Mouse (Mus musculus): ENCODE results near the gene Gbe1.
A peak's percentile ranks its signal among the peaks of the same experiment; 100 is the strongest.

Gene Gbe1

DNA sequence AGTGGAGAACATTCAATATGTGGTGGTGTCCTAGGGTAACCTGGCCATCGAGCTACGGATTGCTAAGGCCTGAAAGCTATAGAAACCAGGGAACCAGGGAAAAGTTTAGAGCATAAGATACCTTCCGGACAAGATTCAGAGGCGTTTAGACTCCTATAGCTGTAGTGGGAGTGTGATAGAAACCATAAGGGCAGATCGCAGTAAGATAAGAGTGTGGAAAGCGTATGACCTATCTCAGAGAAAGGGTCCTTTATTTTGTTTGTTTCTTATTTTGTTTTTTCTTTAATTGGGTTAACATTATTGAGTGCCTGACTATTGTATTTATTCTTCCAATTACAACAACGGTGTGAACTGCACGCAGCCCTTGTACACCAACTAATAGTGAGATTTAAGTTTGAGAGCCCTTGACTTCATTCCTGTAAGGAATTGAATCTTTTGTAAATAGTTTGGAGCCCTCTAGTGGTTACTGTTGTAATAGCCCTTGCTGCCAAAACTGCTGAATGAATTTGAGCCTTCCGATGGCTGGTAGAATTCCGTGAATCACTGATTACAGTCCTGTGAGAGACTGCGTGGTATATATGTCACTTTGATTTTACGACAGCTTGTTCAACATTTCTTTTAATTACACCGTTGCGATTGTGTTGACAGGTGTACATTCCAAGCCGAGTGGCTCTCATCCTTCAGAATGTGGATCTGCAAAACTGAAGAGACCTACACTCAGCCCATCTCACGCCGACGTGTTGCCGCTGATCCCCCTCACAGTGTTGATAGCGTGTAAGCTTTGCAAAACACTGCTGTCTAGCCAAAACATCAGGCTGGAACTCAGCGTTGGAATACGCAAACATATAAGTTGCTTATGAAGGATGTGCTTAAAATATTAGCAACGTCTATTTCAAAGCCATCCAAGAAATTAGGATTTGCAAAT, 254.9 kb downstream of the Gbe1 start:
- peak; percentile 50 for DNase-seq (ENCODE audit: low read depth, low spot score)

DNA sequence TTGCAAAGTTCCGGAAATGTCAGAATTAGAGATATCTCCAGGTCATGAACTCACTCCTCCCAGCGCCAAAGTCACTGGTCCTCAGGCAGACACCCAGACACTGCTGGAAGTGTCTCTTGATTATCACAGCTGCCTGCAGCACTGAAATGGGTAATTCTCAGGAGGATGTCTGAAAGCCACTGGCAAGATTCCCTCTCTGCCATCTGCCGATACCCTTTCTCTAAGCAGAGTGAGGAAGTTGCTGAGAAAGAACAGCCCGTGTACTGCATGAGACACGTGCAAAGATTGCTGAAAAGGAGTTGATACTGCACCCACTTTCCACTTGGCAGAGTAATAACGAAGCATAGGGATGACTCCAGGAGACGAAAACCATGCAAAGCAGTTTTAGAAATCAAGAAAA, 272.2 kb downstream of the Gbe1 start:
- no peak for DNase-seq (ENCODE audit: low read depth, low spot score)

DNA sequence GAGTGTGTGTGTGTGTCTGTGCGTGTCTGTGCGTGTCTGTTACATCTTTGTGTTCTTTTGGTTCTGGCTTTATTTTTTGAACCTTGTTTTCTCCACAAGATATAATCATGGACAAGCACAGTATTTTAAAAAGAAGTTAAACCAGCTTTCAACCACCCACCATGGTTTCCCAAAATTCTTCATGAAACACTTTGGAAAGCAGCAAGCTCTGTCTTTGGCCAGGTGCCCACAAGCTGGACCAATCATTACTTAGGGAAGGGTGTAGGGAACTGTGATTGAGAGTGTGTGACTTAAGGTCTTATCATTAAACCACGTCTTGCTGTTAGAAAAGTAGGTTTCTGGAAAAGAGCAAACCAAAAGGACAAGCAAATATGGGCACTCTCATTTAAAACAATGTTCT, 288.6 kb downstream of the Gbe1 start:
- no peak for DNase-seq (ENCODE audit: low read depth, low spot score)

DNA sequence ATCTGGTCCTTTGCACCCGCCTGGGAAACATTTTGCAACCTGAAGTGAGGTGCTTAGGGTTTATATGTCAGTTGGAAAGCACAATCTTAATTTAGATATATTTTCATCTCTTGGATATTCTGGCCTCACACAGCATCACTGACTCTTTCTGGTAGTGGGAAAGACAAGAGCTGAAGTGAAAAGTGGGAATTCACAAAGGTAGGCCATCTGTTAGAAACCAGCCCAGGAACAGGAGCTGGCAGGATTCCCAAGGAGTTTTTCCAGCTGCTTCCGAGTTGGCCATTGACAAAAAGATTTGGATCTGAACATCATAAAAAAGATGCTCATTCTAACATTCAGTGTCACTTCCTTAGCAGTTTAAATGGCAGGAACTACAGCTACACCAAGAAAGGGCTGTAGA, 294.6 kb downstream of the Gbe1 start:
- no peak for DNase-seq (ENCODE audit: low read depth, low spot score)

DNA sequence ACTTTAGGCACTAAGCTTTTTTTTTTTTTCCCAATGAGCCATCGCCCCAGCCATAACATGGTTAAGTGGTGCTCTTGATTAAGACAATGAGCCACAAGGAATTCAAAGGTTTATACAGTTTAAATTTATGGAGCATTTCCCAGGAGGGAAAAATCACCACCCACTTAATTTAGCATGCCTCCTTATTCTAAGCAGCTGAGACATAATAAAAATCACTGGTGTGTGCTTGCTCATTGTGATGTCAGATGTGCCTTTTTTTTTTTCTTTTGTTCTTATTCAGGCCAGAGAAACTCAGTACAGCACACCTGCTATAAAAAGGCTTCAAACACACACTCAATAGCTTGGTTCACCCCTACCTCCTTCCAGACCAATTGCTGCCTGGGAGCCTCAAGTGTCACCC, 303.9 kb downstream of the Gbe1 start:
- DNase-seq (ENCODE audit: low read depth, low spot score) = no peak

DNA sequence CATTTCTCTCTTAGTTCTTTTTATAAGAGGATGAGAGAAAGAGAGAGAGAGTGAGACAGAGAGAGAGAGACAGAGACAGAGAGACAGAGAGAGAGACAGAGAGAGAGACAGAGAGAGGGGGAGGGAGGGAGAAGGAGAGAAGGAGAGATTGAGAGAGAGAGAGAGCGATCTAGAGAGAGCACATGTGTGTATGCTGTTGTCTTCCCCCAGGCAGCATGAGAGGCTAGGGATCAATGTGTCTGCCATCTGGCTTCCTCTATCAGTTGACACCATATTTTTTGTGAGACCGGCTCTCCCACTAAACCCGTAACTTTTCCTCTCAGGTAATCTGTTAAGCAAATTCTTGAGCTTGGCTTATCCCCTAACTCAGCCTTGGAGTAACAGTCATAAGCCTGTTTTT, 304.4 kb downstream of the Gbe1 start:
- DNase-seq (ENCODE audit: low read depth, low spot score) = no peak
